Comparison of ENCODE assay signal across 18 mouse cellular contexts in genomic region chr6:30749042-30749689, GRCm38 (mm10). TPM values are rescaled to one million over a fixed set of nuclear protein-coding genes. Genes with fewer than 3 reads are reported as not detected.
A peak's percentile ranks its signal among the peaks of the same experiment; 100 is the strongest.
DNase-seq lines count a peak whose midpoint lies in the region; ATAC-seq and TF ChIP-seq lines count a peak whose summit lies in the region.
"Had no signal": no experiment of that assay in that cellular context is flagged by ENCODE, and none has a peak within 500 bp of the region (broad histone marks: within the 10 kb centered on the region; RNA-seq: fewer than 3 reads in every experiment).

No protein-coding gene starts in this region.

- DNase-seq in forebrain, postnatal 0 days: no peak
- no peak for DNase-seq in heart, postnatal 14 days
- DNase-seq in lung, embryonic 14.5 days: no peak
- DNase-seq in lung, adult 2 months: no peak
- DNase-seq in limb, embryonic 14.5 days (ENCODE audit: low spot score): no peak
- no peak for DNase-seq in cerebellum, adult 11-12 months
- DNase-seq: adrenal gland, adult 8-10 months; B cell, adult 2 months; cerebellum, postnatal 14 days; gastrocnemius, postnatal 25 days; kidney, adult 18-20 months; liver, embryonic 13.5 days; lung, postnatal 36 days had no signal

- no peaks in the 10 kb centered on the region for H3K4me1 ChIP-seq in forebrain, embryonic 12.5 days
- H3K4me1 ChIP-seq in forebrain, postnatal 0 days (ENCODE audit: insufficient read depth): no peaks in the 10 kb centered on the region
- no peaks in the 10 kb centered on the region for H3K4me1 ChIP-seq in heart, embryonic 16.5 days (ENCODE audit: control insufficient read depth, insufficient read depth, low read length)
- 0 out of 2 replicates have a peak, but pooled peaks cover 2% of the 10 kb centered on the region for H3K4me1 ChIP-seq in lung, embryonic 14.5 days (ENCODE audit: insufficient read depth)
- no peaks in the 10 kb centered on the region for H3K4me1 ChIP-seq in lung, adult 2 months (ENCODE audit: control insufficient read depth, insufficient read depth, low read length)
- no peaks in the 10 kb centered on the region for H3K4me1 ChIP-seq in limb, embryonic 14.5 days (ENCODE audit: control insufficient read depth, insufficient read depth, low read length)
- H3K4me1 ChIP-seq: forebrain, embryonic 10.5 days; hindbrain, embryonic 13.5 days; liver, embryonic 13.5 days had no signal

- no peak for TF ChIP-seq CTCF in forebrain, postnatal 0 days (IDR thresholded peaks at IDR 0.05; ENCODE audit: low read depth)
- no peak for TF ChIP-seq CTCF in lung, embryonic 14.5 days (IDR thresholded peaks at IDR 0.05; ENCODE audit: low read depth)
- TF ChIP-seq CTCF in lung, adult 2 months (IDR thresholded peaks at IDR 0.05; ENCODE audit: insufficient read depth, low read length): no peak

- WGBS in forebrain, embryonic 12.5 days: 62% methylated on average over 2 of the region's 2 CpGs
- 54% methylated on average over 2 of the region's 2 CpGs for WGBS in forebrain, postnatal 0 days
- 22% methylated on average over 2 of the region's 2 CpGs for WGBS in heart, embryonic 16.5 days
- 58% methylated on average over 2 of the region's 2 CpGs for WGBS in lung, embryonic 14.5 days
- WGBS in lung, adult 2 months: 66% methylated on average over 2 of the region's 2 CpGs
- 24% methylated on average over 2 of the region's 2 CpGs for WGBS in limb, embryonic 14.5 days

- TF ChIP-seq POLR2A in lung, adult 2 months (IDR thresholded peaks at IDR 0.05; ENCODE audit: borderline replicate concordance, extremely low read depth, low read depth, low read length): no peak
- no peak for TF ChIP-seq POLR2A in limb, embryonic 14.5 days (IDR thresholded peaks at IDR 0.05; ENCODE audit: borderline replicate concordance, extremely low read depth, insufficient read depth, insufficient read length)

- ATAC-seq in forebrain, embryonic 12.5 days (ENCODE audit: low FRiP score): peak; percentile 33; the same call in 1 of the 2 replicates
- ATAC-seq in forebrain, postnatal 0 days: no peak
- ATAC-seq in heart, embryonic 16.5 days (replicated peaks; ENCODE audit: extremely low read depth, insufficient read depth, low FRiP score): 0 out of 2 replicates have a peak, but pooled peaks have one; percentile 10
- ATAC-seq in lung, embryonic 14.5 days (ENCODE audit: insufficient read depth): peak; percentile 51; the same call in 1 of the 2 replicates
- ATAC-seq in limb, embryonic 14.5 days (ENCODE audit: low FRiP score, low read depth): peak; percentile 17

- H3K9me3 ChIP-seq in forebrain, embryonic 12.5 days: no peaks in the 10 kb centered on the region
- H3K9me3 ChIP-seq in forebrain, postnatal 0 days (ENCODE audit: low read length): no peaks in the 10 kb centered on the region
- H3K9me3 ChIP-seq in heart, embryonic 16.5 days (replicated peaks; ENCODE audit: control insufficient read depth, low read length): no peaks in the 10 kb centered on the region
- H3K9me3 ChIP-seq in lung, embryonic 14.5 days (ENCODE audit: low read depth, low read length): no peaks in the 10 kb centered on the region
- no peaks in the 10 kb centered on the region for H3K9me3 ChIP-seq in limb, embryonic 14.5 days (ENCODE audit: control insufficient read depth, low read length)
- H3K9me3 ChIP-seq: embryonic facial prominence, embryonic 15.5 days; forebrain, embryonic 10.5 days; hindbrain, embryonic 13.5 days; liver, embryonic 13.5 days had no signal

- no peak overlapping the region for H3K4me2 ChIP-seq in forebrain, embryonic 12.5 days
- H3K4me2 ChIP-seq in forebrain, postnatal 0 days (ENCODE audit: low read depth): no peak overlapping the region
- H3K4me2 ChIP-seq in heart, embryonic 16.5 days (ENCODE audit: low read depth, low read length): no peak overlapping the region
- no peak overlapping the region for H3K4me2 ChIP-seq in lung, embryonic 14.5 days
- no peak overlapping the region for H3K4me2 ChIP-seq in limb, embryonic 14.5 days (replicated peaks; ENCODE audit: low read depth, low read length, severe bottlenecking)
- H3K4me2 ChIP-seq: embryonic facial prominence, embryonic 15.5 days; hindbrain, embryonic 13.5 days; liver, embryonic 13.5 days had no signal

- H3K27ac ChIP-seq in forebrain, embryonic 12.5 days: no peak overlapping the region
- no peak overlapping the region for H3K27ac ChIP-seq in forebrain, postnatal 0 days (ENCODE audit: low read depth, low read length)
- H3K27ac ChIP-seq in heart, embryonic 16.5 days (ENCODE audit: low read length): no peak overlapping the region
- no peak overlapping the region for H3K27ac ChIP-seq in lung, embryonic 14.5 days (ENCODE audit: low read depth)
- H3K27ac ChIP-seq in limb, embryonic 14.5 days (replicated peaks; ENCODE audit: low read depth, low read length): no peak overlapping the region; the same call in 1 of the 2 replicates
- H3K27ac ChIP-seq: embryonic facial prominence, embryonic 15.5 days; forebrain, embryonic 10.5 days; hindbrain, embryonic 13.5 days; liver, embryonic 13.5 days had no signal

- peaks cover 57% of the 10 kb centered on the region for H3K36me3 ChIP-seq in forebrain, embryonic 12.5 days (replicated peaks)
- peaks cover 47% of the 10 kb centered on the region for H3K36me3 ChIP-seq in forebrain, postnatal 0 days (ENCODE audit: insufficient read depth)
- peaks cover 35% of the 10 kb centered on the region for H3K36me3 ChIP-seq in heart, embryonic 16.5 days (ENCODE audit: control insufficient read depth, insufficient read depth)
- peaks cover 54% of the 10 kb centered on the region for H3K36me3 ChIP-seq in lung, embryonic 14.5 days (ENCODE audit: insufficient read depth)
- H3K36me3 ChIP-seq in limb, embryonic 14.5 days (ENCODE audit: control insufficient read depth, insufficient read depth, low read length): peaks cover 59% of the 10 kb centered on the region

- no peak overlapping the region for H3K9ac ChIP-seq in forebrain, embryonic 12.5 days
- H3K9ac ChIP-seq in forebrain, postnatal 0 days: no peak overlapping the region
- no peak overlapping the region for H3K9ac ChIP-seq in heart, embryonic 16.5 days (ENCODE audit: low read length)
- no peak overlapping the region for H3K9ac ChIP-seq in lung, embryonic 14.5 days
- H3K9ac ChIP-seq in limb, embryonic 14.5 days (ENCODE audit: low read depth, low read length, severe bottlenecking): no peak overlapping the region
- H3K9ac ChIP-seq: embryonic facial prominence, embryonic 15.5 days; hindbrain, embryonic 13.5 days; liver, embryonic 13.5 days had no signal

- H3K4me3 ChIP-seq in forebrain, embryonic 12.5 days (replicated peaks): no peak overlapping the region
- H3K4me3 ChIP-seq in forebrain, postnatal 0 days (ENCODE audit: low read depth, low read length): no peak overlapping the region
- no peak overlapping the region for H3K4me3 ChIP-seq in heart, embryonic 16.5 days (ENCODE audit: low read length)
- no peak overlapping the region for H3K4me3 ChIP-seq in lung, embryonic 14.5 days (ENCODE audit: low read depth, low read length)
- H3K4me3 ChIP-seq in lung, adult 2 months (replicated peaks; ENCODE audit: extremely low read depth, low read depth, low read length): no peak overlapping the region
- H3K4me3 ChIP-seq in limb, embryonic 14.5 days (replicated peaks; ENCODE audit: low read length): no peak overlapping the region
- H3K4me3 ChIP-seq: embryonic facial prominence, embryonic 15.5 days; forebrain, embryonic 10.5 days; hindbrain, embryonic 13.5 days; liver, embryonic 13.5 days had no signal

- no peaks in the 10 kb centered on the region for H3K27me3 ChIP-seq in forebrain, embryonic 12.5 days
- no peaks in the 10 kb centered on the region for H3K27me3 ChIP-seq in forebrain, postnatal 0 days (ENCODE audit: insufficient read depth, low read length)
- no peaks in the 10 kb centered on the region for H3K27me3 ChIP-seq in heart, embryonic 16.5 days (ENCODE audit: control insufficient read depth, insufficient read depth, low read length)
- no peaks in the 10 kb centered on the region for H3K27me3 ChIP-seq in lung, embryonic 14.5 days (ENCODE audit: insufficient read depth, low read length)
- no peaks in the 10 kb centered on the region for H3K27me3 ChIP-seq in limb, embryonic 14.5 days (ENCODE audit: control insufficient read depth, insufficient read depth, low read length)
- H3K27me3 ChIP-seq: embryonic facial prominence, embryonic 15.5 days; hindbrain, embryonic 13.5 days; liver, embryonic 13.5 days had no signal

- intact Hi-C loops in heart, postnatal 14 days (cut with DNase I): no loop called here

RNA-seq across cellular contexts. Expression of gene Mest, which starts 25.8 kb away (rescaled TPM):
- 802 and 947 TPM in 2 replicates for polyA plus RNA-seq in forebrain, embryonic 12.5 days (2016; fragmentation: Nextera tagmentation; extraction: Ambion mirVana)
- total RNA-seq in forebrain, postnatal 0 days (2014; rRNA removed): 127 and 212 TPM in 2 replicates
- 90.4 and 146 TPM in 2 replicates for polyA plus RNA-seq in forebrain, postnatal 0 days (2015; fragmentation: Nextera tagmentation; extraction: Ambion mirVana)
- 1,693 and 1,886 TPM in 2 replicates for polyA plus RNA-seq in heart, embryonic 16.5 days (2015; fragmentation: Nextera tagmentation; extraction: Ambion mirVana)
- 10 to 100 TPM; 51.2 to 65.0 TPM for total RNA-seq in heart, postnatal 14 days (2021)
- 1,596 and 1,677 TPM in 2 replicates for polyA plus RNA-seq in lung, embryonic 14.5 days (2014; fragmentation: Nextera tagmentation; extraction: Ambion mirVana)
- polyA plus RNA-seq in lung, adult 2 months (2012; rRNA removed): 108 and 160 TPM in 2 replicates
- polyA plus RNA-seq in limb, embryonic 14.5 days (2012; rRNA removed): 3,348 and 4,195 TPM in 2 replicates
- polyA plus RNA-seq in limb, embryonic 14.5 days (2014; fragmentation: Nextera tagmentation; extraction: Ambion mirVana): 2,178 and 2,321 TPM in 2 replicates

RNA-seq across cellular contexts. Expression of gene Cep41, which starts 55.6 kb away (rescaled TPM):
- polyA plus RNA-seq in forebrain, embryonic 12.5 days (2016; fragmentation: Nextera tagmentation; extraction: Ambion mirVana): 23.3 and 25.1 TPM in 2 replicates
- total RNA-seq in forebrain, postnatal 0 days (2014; rRNA removed): 10.2 and 14.1 TPM in 2 replicates
- polyA plus RNA-seq in forebrain, postnatal 0 days (2015; fragmentation: Nextera tagmentation; extraction: Ambion mirVana): 8.8 and 10.6 TPM in 2 replicates
- polyA plus RNA-seq in heart, embryonic 16.5 days (2015; fragmentation: Nextera tagmentation; extraction: Ambion mirVana): 9.3 and 10.5 TPM in 2 replicates
- 1 to 10 TPM; 2.9 to 3.1 TPM for total RNA-seq in heart, postnatal 14 days (2021)
- 11.6 and 12.8 TPM in 2 replicates for polyA plus RNA-seq in lung, embryonic 14.5 days (2014; fragmentation: Nextera tagmentation; extraction: Ambion mirVana)
- polyA plus RNA-seq in lung, adult 2 months (2012; rRNA removed): 3.7 and 4.6 TPM in 2 replicates
- 44.3 and 48.5 TPM in 2 replicates for polyA plus RNA-seq in limb, embryonic 14.5 days (2012; rRNA removed)
- polyA plus RNA-seq in limb, embryonic 14.5 days (2014; fragmentation: Nextera tagmentation; extraction: Ambion mirVana): 41.1 and 50.9 TPM in 2 replicates
